Mouse (Mus musculus) spleen, postnatal 36 days (tissue): Measurements from ENCODE around the gene Ing1.
A peak's percentile ranks its signal among the peaks of the same experiment; 100 is the strongest.

Source experiments
- DNase-seq, 2 experiments: peaks; one replicate each; pipeline ENCODE4 v3.0.0; 2022; ENCODE audit warnings: low spot score in 2 of 2, mixed read lengths in 1 of 2

Gene Ing1

GRCm38 (mm10) chr8:11585513-11586373 lies 30.4 kb downstream of the Ing1 start:
- no peak for DNase-seq

DNA sequence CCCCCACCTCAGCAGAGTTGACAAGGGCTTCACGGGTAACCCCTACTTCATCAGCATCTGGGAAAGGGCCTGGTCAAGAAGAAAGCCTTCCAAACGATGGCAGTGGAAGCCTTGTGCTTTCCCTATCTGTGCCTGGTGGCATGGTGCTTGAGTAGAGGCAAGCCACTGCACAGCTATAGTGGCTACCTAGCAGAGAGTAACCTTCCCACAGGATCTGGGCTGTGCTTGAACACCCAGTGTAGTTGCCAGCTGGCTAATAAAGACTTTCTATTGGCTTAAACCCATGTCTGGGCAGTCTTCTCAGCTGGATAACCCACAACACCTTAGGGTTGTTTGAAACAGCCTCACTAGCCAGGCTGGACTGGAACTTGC lies 31.0 kb downstream of the Ing1 start:
- DNase-seq: no peak

DNA sequence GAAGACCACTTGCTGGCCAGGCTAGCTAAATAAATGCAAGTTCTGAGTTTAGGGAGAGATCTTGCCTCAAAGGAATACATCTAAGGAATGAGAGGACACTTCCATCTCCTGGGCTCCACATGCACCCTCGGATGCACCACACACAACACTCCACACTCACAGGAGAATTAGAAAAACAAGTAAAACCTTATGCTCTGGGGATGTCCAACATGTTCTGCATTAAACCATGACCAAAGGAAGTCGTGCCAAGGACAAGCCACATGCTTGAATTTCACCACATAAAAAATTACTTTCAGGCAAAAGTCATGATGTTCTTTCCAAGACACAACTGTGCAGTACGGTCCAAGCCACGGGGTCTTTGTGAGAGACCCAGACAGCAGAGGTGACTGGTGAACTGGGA lies 36.5 kb downstream of the Ing1 start:
- no peak for DNase-seq

- no peak for DNase-seq
Measured at GRCm38 (mm10) chr8:11592296-11592695, 36.9 kb downstream of the Ing1 start.

DNA sequence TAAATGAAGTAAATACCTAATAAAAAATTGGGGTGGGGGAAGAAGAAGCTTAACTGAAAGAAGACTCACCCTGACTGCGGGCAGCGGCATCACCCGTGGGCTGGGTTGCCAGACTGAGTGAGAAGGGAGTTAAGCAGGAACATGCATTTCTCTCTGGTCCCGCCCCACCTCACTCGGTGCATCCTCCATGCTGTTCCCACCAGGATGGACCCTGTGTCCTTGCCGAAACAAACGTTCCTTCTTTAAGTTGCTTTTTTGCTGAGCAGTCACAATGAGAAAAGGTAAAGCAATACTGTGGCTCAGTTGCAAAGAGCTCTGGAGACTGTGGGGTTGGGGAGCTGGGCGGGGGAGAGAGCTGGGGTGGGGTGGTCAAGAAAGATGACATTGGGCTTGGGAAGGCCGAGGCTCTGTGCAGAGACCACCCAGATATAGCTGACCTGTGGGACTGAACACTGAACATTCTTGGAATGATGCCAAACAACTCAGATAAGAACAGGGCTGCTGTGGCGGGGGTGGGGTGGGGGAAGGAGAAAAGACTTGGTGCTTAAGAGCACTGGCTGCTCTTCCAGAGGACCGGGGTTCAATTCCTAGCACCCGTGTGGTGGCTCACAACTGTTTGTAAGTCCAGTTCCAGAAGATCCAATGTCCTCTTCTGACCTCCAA lies 38.0 kb downstream of the Ing1 start:
- no peak for DNase-seq

DNA sequence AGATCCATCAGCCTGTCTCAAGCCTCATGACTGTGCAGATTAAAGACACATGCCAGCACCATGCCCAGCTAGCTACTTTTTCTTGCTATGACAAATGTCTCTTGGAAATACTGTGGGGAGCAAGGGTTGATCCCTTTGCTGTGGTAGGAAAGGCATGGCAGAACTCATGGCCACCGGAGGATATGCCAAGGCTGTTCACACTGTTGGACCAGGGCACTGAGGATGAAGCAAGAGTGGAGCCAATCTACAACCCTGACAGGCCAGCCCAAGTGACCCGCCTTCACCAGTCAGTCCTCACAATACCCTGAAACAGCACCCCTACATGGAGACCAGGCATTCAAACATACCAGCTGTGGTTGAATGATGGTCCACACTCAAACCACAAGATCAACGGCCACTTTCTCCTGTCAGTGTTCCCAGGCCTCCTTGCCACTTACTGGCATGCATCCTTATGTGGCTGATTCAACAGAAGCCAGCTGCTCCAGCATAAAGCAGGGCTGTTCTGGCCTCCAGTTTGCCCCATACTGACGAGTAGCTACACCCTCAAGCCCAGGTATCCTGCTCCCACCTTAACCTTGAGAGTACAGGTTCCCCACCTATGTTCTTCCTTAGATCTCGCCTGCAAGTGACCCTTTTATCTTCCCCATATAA lies 45.1 kb downstream of the Ing1 start:
- DNase-seq: no peak

GRCm38 (mm10) chr8:11602006-11602680 lies 46.8 kb downstream of the Ing1 start:
- DNase-seq: peak; percentile 40 to 43

DNA sequence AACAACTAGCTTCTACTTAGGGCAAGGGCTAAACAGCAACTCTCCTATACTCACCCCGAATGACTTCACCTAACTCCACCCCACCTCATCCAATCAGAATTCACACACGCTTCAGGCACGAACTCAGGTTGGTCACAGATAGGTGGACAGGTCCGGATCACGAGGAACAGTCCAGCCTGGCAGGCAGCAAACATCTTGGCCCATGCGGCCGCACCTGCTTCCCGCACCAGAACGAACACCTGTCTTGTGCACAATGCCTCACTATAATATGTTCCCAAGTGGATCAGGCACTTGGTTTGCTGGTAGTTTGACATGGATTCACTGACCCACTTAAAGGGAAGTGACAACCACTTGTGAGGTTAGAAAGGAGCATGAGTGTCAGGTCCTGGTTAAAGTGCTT lies 53.5 kb downstream of the Ing1 start:
- DNase-seq: no peak
